ENCODE assay signal across 26 mouse cellular contexts in the genomic region with DNA sequence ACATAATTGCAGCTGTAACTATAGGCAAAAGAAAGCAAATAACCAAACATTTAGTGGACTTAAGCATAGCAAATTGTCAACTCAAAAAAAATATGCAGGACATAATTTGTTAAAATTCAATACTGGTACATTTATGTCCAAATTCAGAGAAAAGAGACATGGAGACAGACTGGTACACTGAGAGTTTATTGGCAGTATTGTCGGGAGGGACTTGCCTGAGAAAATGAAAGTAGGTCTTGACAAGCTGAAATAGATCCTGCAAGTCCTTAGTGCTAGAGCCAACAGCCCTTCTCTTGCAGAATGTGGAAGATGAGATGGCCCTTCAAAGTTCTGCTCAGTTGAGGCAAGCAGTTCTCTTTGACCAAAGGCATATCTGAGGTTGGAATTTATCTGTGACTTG.
"Had no signal": no experiment of that assay in that cellular context is flagged by ENCODE, and none has a peak within 500 bp of the region (broad histone marks: within the 10 kb centered on the region; RNA-seq: fewer than 3 reads in every experiment).

No protein-coding gene starts in this region.

- H3K4me1 ChIP-seq: heart, embryonic 10.5 days; hindbrain, embryonic 10.5 days; hindbrain, embryonic 12.5 days; kidney, embryonic 15.5 days had no signal

- H3K27me3 ChIP-seq: heart, embryonic 12.5 days; hindbrain, embryonic 12.5 days; kidney, embryonic 15.5 days; limb, embryonic 12.5 days; liver, embryonic 13.5 days had no signal

- H3K9ac ChIP-seq: heart, embryonic 12.5 days; hindbrain, embryonic 12.5 days; hindbrain, embryonic 14.5 days; kidney, embryonic 15.5 days; limb, embryonic 12.5 days; liver, embryonic 13.5 days had no signal

- H3K4me3 ChIP-seq: heart, embryonic 10.5 days; heart, embryonic 12.5 days; hindbrain, embryonic 10.5 days; hindbrain, embryonic 12.5 days; kidney, embryonic 15.5 days; layer of hippocampus, adult 2 months; left cerebral cortex, adult 2 months; limb, embryonic 10.5 days; limb, embryonic 12.5 days; liver, embryonic 13.5 days had no signal

- ATAC-seq: hindbrain, embryonic 16.5 days; intestine, embryonic 16.5 days had no signal

- H3K36me3 ChIP-seq: heart, embryonic 10.5 days; heart, embryonic 12.5 days; hindbrain, embryonic 10.5 days; hindbrain, embryonic 12.5 days; kidney, embryonic 15.5 days; limb, embryonic 10.5 days; limb, embryonic 12.5 days; liver, embryonic 13.5 days had no signal

- H3K27ac ChIP-seq: heart, embryonic 10.5 days; hindbrain, embryonic 10.5 days; hindbrain, embryonic 12.5 days; hindbrain, embryonic 14.5 days; kidney, embryonic 15.5 days; kidney, postnatal 0 days; layer of hippocampus, adult 2 months; left cerebral cortex, adult 2 months; limb, embryonic 10.5 days; limb, embryonic 12.5 days; liver, embryonic 13.5 days had no signal

- DNase-seq: gastrocnemius, postnatal 14 days; gastrocnemius, postnatal 36 days; heart, adult 18-20 months; heart, postnatal 10 days; heart, postnatal 4 days; kidney, adult 11 months; kidney, adult 2 months; kidney, adult 9 months; kidney, postnatal 25 days; kidney, postnatal 4 days; liver; liver, embryonic 13.5 days had no signal

- H3K4me2 ChIP-seq: heart, embryonic 12.5 days; hindbrain, embryonic 12.5 days; hindbrain, embryonic 14.5 days; kidney, embryonic 15.5 days; limb, embryonic 12.5 days; liver, embryonic 11.5 days; liver, embryonic 13.5 days had no signal

- H3K9me3 ChIP-seq: heart, embryonic 10.5 days; heart, embryonic 12.5 days; hindbrain, embryonic 10.5 days; hindbrain, embryonic 12.5 days; kidney, embryonic 15.5 days; limb, embryonic 10.5 days; limb, embryonic 12.5 days; liver, embryonic 13.5 days had no signal
